Mouse (Mus musculus): ENCODE data around the gene 4930548H24Rik.

DNA sequence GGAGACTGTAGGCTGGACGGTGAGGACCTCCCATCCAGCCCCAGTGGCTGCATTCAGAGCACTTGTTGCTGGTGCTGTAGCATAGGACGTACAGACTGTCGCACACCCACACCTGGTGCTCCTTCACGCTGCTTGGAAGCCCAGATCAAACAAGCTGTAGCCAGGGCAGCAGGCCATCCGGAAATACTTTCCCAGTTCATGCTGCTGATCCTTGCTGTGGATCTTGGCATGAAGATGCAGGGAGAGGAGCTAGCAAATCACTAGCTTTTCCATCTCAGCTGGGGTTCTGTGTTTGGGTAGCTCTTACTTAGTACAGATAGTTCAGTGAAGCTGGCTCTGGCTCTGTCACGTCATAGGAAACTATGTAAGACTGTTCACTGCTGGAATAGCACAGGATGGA is 15.8 kb upstream of the 4930548H24Rik start:
- TF ChIP-seq CTCF (IDR thresholded peaks at IDR 0.05; ENCODE audit: borderline replicate concordance, insufficient read depth, low read length): no peak
- TF ChIP-seq POLR2A (IDR thresholded peaks at IDR 0.05; ENCODE audit: low read depth, low read length): no peak
